Comparison of ENCODE assay signal across 21 mouse cellular contexts in the genomic region with DNA sequence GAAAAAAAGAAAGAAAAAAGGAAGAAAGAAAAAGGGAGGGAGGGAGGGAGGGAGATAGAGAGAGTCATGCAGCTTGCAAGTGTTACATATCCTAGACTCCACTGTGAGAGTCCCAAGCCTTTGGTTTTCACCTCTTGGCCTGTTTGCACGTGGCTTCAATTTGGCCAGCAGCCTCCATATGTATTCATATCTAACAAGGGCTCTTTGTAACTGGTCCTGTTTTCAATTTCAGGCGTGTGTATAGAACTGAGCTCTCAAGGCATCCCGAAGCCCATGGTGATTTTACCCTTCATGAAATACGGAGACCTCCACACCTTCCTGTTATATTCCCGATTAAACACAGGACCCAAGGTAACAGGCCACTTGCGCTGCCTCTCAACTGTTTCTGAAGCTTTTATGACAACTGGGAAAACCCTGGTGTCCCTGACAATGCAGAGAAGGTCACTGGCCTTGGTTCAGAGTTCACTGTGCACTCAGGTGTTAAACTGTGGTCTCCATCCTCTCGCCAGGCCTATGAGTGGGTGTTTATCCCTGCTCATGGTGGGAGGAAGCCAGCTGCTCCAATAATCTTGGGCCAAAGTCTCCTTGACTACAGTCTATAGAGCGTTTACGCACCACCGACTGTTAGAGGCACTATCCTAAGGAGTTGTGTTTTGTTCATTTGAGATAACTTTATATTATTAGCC. TPM values are rescaled to one million over a fixed set of nuclear protein-coding genes. Genes with fewer than 3 reads are reported as not detected.
DNase-seq lines count a peak whose midpoint lies in the region; ATAC-seq lines count a peak whose summit lies in the region.
"Had no signal": no experiment of that assay in that cellular context is flagged by ENCODE, and none has a peak within 500 bp of the region (broad histone marks: within the 10 kb centered on the region; RNA-seq: fewer than 3 reads in every experiment).

No protein-coding gene starts in this region.

- H3K27me3 ChIP-seq in hindbrain, embryonic 10.5 days (ENCODE audit: insufficient read depth, poor library complexity, severe bottlenecking): no peaks in the 10 kb centered on the region
- no peaks in the 10 kb centered on the region for H3K27me3 ChIP-seq in hindbrain, embryonic 14.5 days (ENCODE audit: control insufficient read depth, insufficient read depth, low read length)
- H3K27me3 ChIP-seq in embryonic facial prominence, embryonic 14.5 days (replicated peaks; ENCODE audit: control insufficient read depth, insufficient read depth, low read length): no peaks in the 10 kb centered on the region
- H3K27me3 ChIP-seq in heart, embryonic 11.5 days (ENCODE audit: control insufficient read depth, insufficient read depth, low read length): no peaks in the 10 kb centered on the region
- H3K27me3 ChIP-seq: CH12.LX; heart, embryonic 15.5 days; liver, embryonic 12.5 days had no signal

- peaks cover 10% of the 10 kb centered on the region for H3K4me1 ChIP-seq in hindbrain, embryonic 10.5 days (replicated peaks)
- no peaks in the 10 kb centered on the region for H3K4me1 ChIP-seq in hindbrain, embryonic 14.5 days (replicated peaks; ENCODE audit: control insufficient read depth, insufficient read depth, low read length)
- peaks cover 3% of the 10 kb centered on the region; the same call in 1 of the 2 replicates for H3K4me1 ChIP-seq in embryonic facial prominence, embryonic 14.5 days (ENCODE audit: control insufficient read depth, insufficient read depth, low read length)
- no peaks in the 10 kb centered on the region for H3K4me1 ChIP-seq in heart, embryonic 11.5 days (ENCODE audit: control insufficient read depth, insufficient read depth, low read length)
- H3K4me1 ChIP-seq: heart, embryonic 15.5 days; liver, embryonic 12.5 days had no signal

- 0 out of 2 replicates have a peak overlapping the region, but pooled peaks have one; percentile 40 for H3K27ac ChIP-seq in hindbrain, embryonic 10.5 days
- no peak overlapping the region for H3K27ac ChIP-seq in hindbrain, embryonic 14.5 days
- H3K27ac ChIP-seq in embryonic facial prominence, embryonic 14.5 days (replicated peaks; ENCODE audit: low read depth, low read length): no peak overlapping the region
- H3K27ac ChIP-seq in heart, embryonic 11.5 days (ENCODE audit: low read depth, low read length): no peak overlapping the region
- H3K27ac ChIP-seq: heart, embryonic 15.5 days; liver, embryonic 12.5 days; macrophage had no signal

- no peak overlapping the region for H3K9ac ChIP-seq in hindbrain, embryonic 14.5 days
- no peak overlapping the region for H3K9ac ChIP-seq in embryonic facial prominence, embryonic 14.5 days (ENCODE audit: low read depth, low read length)
- H3K9ac ChIP-seq in heart, embryonic 11.5 days (ENCODE audit: low read depth, low read length): no peak overlapping the region
- H3K9ac ChIP-seq: heart, embryonic 15.5 days; liver, embryonic 12.5 days; lung, embryonic 14.5 days had no signal

- H3K36me3 ChIP-seq in hindbrain, embryonic 10.5 days: peaks cover 4% of the 10 kb centered on the region; the same call in 1 of the 2 replicates
- no peaks in the 10 kb centered on the region for H3K36me3 ChIP-seq in hindbrain, embryonic 14.5 days (replicated peaks; ENCODE audit: control insufficient read depth, insufficient read depth)
- H3K36me3 ChIP-seq in embryonic facial prominence, embryonic 14.5 days (ENCODE audit: control insufficient read depth, insufficient read depth, low read length): peaks cover 43% of the 10 kb centered on the region
- no peaks in the 10 kb centered on the region for H3K36me3 ChIP-seq in heart, embryonic 11.5 days (ENCODE audit: control insufficient read depth, insufficient read depth, low read length)
- H3K36me3 ChIP-seq: heart, embryonic 15.5 days; liver, embryonic 12.5 days had no signal

- no peaks in the 10 kb centered on the region for H3K9me3 ChIP-seq in hindbrain, embryonic 10.5 days
- H3K9me3 ChIP-seq in hindbrain, embryonic 14.5 days (ENCODE audit: control insufficient read depth, low read length): no peaks in the 10 kb centered on the region
- H3K9me3 ChIP-seq in embryonic facial prominence, embryonic 14.5 days (ENCODE audit: control insufficient read depth, low read length): no peaks in the 10 kb centered on the region
- H3K9me3 ChIP-seq in heart, embryonic 11.5 days (replicated peaks; ENCODE audit: control insufficient read depth, low read length): no peaks in the 10 kb centered on the region
- H3K9me3 ChIP-seq: heart, embryonic 15.5 days; liver, embryonic 12.5 days had no signal

- DNase-seq in hindbrain, embryonic 10.5 days (ENCODE audit: low spot score): peak; percentile 35
- no peak for DNase-seq in hindbrain, embryonic 14.5 days (ENCODE audit: low spot score)
- peak; percentile 63 for DNase-seq in embryo, embryonic 10.5 days (ENCODE audit: low spot score)
- peak; percentile 56 for DNase-seq in embryonic facial prominence, embryonic 14.5 days (ENCODE audit: low spot score)
- peak; percentile 21 to 59 for DNase-seq in kidney, postnatal 25 days
- no peak for DNase-seq in adrenal gland, adult 2 months
- no peak for DNase-seq in gastrocnemius, postnatal 14 days
- DNase-seq: adrenal gland, adult 8-10 months; cerebellum, adult 11 months; cerebellum, postnatal 25 days; lung, embryonic 14.5 days; midbrain, embryonic 14.5 days; thymus, postnatal 14 days had no signal

- no peak for ATAC-seq in hindbrain, embryonic 14.5 days (ENCODE audit: low FRiP score)
- no peak for ATAC-seq in embryonic facial prominence, embryonic 14.5 days (ENCODE audit: low read depth)
- ATAC-seq in heart, embryonic 11.5 days (replicated peaks; ENCODE audit: insufficient number of reproducible peaks, low FRiP score, low TSS enrichment): no peak
- ATAC-seq: forebrain, embryonic 16.5 days; liver, embryonic 12.5 days had no signal

- H3K4me3 ChIP-seq in hindbrain, embryonic 10.5 days: no peak overlapping the region
- no peak overlapping the region for H3K4me3 ChIP-seq in hindbrain, embryonic 14.5 days (replicated peaks; ENCODE audit: low read length)
- H3K4me3 ChIP-seq in embryonic facial prominence, embryonic 14.5 days (ENCODE audit: low read depth, low read length): no peak overlapping the region
- no peak overlapping the region for H3K4me3 ChIP-seq in heart, embryonic 11.5 days (ENCODE audit: low read depth, low read length)
- H3K4me3 ChIP-seq: erythroblast, embryonic 14.5 days; heart, embryonic 15.5 days; liver, embryonic 12.5 days; myocyte had no signal

- H3K4me2 ChIP-seq in hindbrain, embryonic 14.5 days (replicated peaks): no peak overlapping the region
- H3K4me2 ChIP-seq in embryonic facial prominence, embryonic 14.5 days (ENCODE audit: low read depth, low read length): no peak overlapping the region
- no peak overlapping the region for H3K4me2 ChIP-seq in heart, embryonic 11.5 days
- H3K4me2 ChIP-seq: heart, embryonic 15.5 days; liver, embryonic 12.5 days; lung, embryonic 14.5 days had no signal

- intact Hi-C loops in gastrocnemius, postnatal 14 days (cut with DNase I; ENCODE audit: low total_unique reads): no loop called here

- 72% methylated on average over 10 of the region's 10 CpGs for WGBS in hindbrain, embryonic 10.5 days
- WGBS in hindbrain, embryonic 14.5 days: 81% methylated on average over 10 of the region's 10 CpGs
- 55% methylated on average over 10 of the region's 10 CpGs for WGBS in embryonic facial prominence, embryonic 14.5 days
- 80% methylated on average over 10 of the region's 10 CpGs for WGBS in heart, embryonic 11.5 days (ENCODE audit: insufficient replicate concordance)

RNA-seq across cellular contexts. Expression of a gene that starts 34.1 kb away (rescaled TPM):
- 23.6 and 29.4 TPM in 2 replicates for polyA plus RNA-seq in hindbrain, embryonic 10.5 days (2016; fragmentation: Nextera tagmentation; extraction: Ambion mirVana)
- 35.6 and 35.9 TPM in 2 replicates for polyA plus RNA-seq in hindbrain, embryonic 14.5 days (2014; fragmentation: Nextera tagmentation; extraction: Ambion mirVana)
- 26.8 and 28.4 TPM in 2 replicates for polyA plus RNA-seq in embryonic facial prominence, embryonic 14.5 days (2014; fragmentation: Nextera tagmentation; extraction: Ambion mirVana)
- 10 to 100 TPM; 31.6 to 34.4 TPM for total RNA-seq in adrenal gland, adult 2 months (2021)
- 10.8 and 14.0 TPM in 2 replicates for polyA plus RNA-seq in adrenal gland, adult 2 months (2012; rRNA removed)
- 20.4 and 21.4 TPM in 2 replicates for polyA plus RNA-seq in heart, embryonic 11.5 days (2014; fragmentation: Nextera tagmentation; extraction: Ambion mirVana)
- 10 to 100 TPM; 13.0 to 13.3 TPM for total RNA-seq in gastrocnemius, postnatal 14 days (2021)

Comparison
In these comparisons a context has a peak if more than half of its experiments do, and no peak if none do; other contexts are left out.
1. DNase-seq: peak in hindbrain, embryonic 10.5 days (single experiment), embryo, embryonic 10.5 days (single experiment), embryonic facial prominence, embryonic 14.5 days (single experiment) and kidney, postnatal 25 days (2 of 2); none in hindbrain, embryonic 14.5 days (single experiment), adrenal gland, adult 2 months (single experiment) and gastrocnemius, postnatal 14 days (single experiment).